Mouse (Mus musculus) erythroblast, embryonic 14.5 days (primary cell): ENCODE measurements around the gene Stx8.

Source experiments
- GATA1 ChIP-seq: IDR thresholded peaks from 2 replicates; pipeline ENCODE4 v1.6.1; 2012; ENCODE audit warnings: low read length, inconsistent platforms, mixed read lengths
- TAL1 ChIP-seq: IDR thresholded peaks from 3 replicates; pipeline ENCODE4 v1.6.1; 2012; ENCODE audit warnings: low read length, inconsistent platforms, mixed read lengths

DNA sequence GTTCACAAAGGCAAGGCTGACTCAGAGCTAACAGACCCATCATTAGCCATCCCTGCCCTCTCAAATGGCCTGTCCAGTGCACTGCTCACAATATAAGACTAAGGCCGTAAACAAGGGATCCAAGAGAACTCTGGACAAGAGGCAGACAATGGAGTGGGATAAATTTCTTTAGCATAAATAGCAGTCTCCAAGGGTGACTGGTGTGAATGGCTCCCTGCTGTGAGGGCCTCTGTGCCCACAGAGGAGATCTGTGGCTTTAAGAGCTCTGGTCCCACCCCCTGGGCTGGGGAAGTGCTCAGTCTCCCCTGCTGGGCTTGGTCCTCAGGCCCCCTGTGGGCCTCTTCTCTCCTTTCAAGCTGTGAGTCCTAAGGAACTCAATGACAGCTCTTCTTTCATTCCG lies 184.9 kb downstream of the Stx8 start:
- no peak for TF ChIP-seq GATA1
- no peak for TF ChIP-seq TAL1
